Mouse (Mus musculus): ENCODE measurements at regions not wholly inside any gene's neighbourhood (a gene's known extent, or its start where the extent isn't known, plus 50 kb on each side); places are given as distances from the start of the nearest gene placed in this dataset.
"Not testable (repeated sequence)": the region's sequence is repeated elsewhere in the genome, so short reads cannot be mapped to it uniquely, and the experiment has no call there.

GRCm38 (mm10) chr14:53045331-53045730, 549.8 kb upstream of the Olfr1507 start:
- peak; percentile 68 for DNase-seq (ENCODE audit: low read depth, low spot score)
- TF ChIP-seq ZC3H11A (IDR thresholded peaks at IDR 0.05; ENCODE audit: borderline replicate concordance, low read depth, low read length): 0 out of 2 replicates have a peak, but pooled peaks have one; percentile 3
- H3K36me3 ChIP-seq (ENCODE audit: control insufficient read depth, insufficient read depth, low read length, poor library complexity, severe bottlenecking); H3K9me3 ChIP-seq (ENCODE audit: control insufficient read depth, insufficient read depth, low read depth, low read length); in situ Hi-C loops (cut with MboI; ENCODE audit: low sequenced_read_pairs in 2 of 2, unreplicated experiment in 2 of 2); H3K9ac ChIP-seq (ENCODE audit: insufficient read depth, low read depth, low read length, poor library complexity, severe bottlenecking); H3K4me1 ChIP-seq (ENCODE audit: control insufficient read depth in 2 of 2, insufficient read depth in 2 of 2, low read length in 2 of 2, poor library complexity in 1 of 2); H3K27ac ChIP-seq (ENCODE audit: insufficient read depth, low read depth, low read length, poor library complexity, severe bottlenecking); H3K4me3 ChIP-seq (ENCODE audit: insufficient read depth in 1 of 2, low read depth in 1 of 2, low read length in 2 of 2, poor library complexity in 1 of 2, severe bottlenecking in 1 of 2): not testable (repeated sequence)

- H3K4me1 ChIP-seq (ENCODE audit: control insufficient read depth in 2 of 2, insufficient read depth in 2 of 2, low read length in 2 of 2, poor library complexity in 1 of 2); DNase-seq (ENCODE audit: low read depth, low spot score); H3K36me3 ChIP-seq (ENCODE audit: control insufficient read depth, insufficient read depth, low read length, poor library complexity, severe bottlenecking); H3K27ac ChIP-seq (ENCODE audit: insufficient read depth, low read depth, low read length, poor library complexity, severe bottlenecking); H3K4me3 ChIP-seq (ENCODE audit: insufficient read depth in 1 of 2, low read depth in 1 of 2, low read length in 2 of 2, poor library complexity in 1 of 2, severe bottlenecking in 1 of 2); H3K9ac ChIP-seq (ENCODE audit: insufficient read depth, low read depth, low read length, poor library complexity, severe bottlenecking); H3K9me3 ChIP-seq (ENCODE audit: control insufficient read depth, insufficient read depth, low read depth, low read length); in situ Hi-C loops (cut with MboI; ENCODE audit: low sequenced_read_pairs in 2 of 2, unreplicated experiment in 2 of 2): not testable (repeated sequence)
Measured at GRCm38 (mm10) chr14:53044101-53044500, 548.6 kb upstream of the Olfr1507 start.

- DNase-seq (ENCODE audit: low read depth, low spot score); in situ Hi-C loops (cut with MboI; ENCODE audit: low sequenced_read_pairs in 2 of 2, unreplicated experiment in 2 of 2); H3K36me3 ChIP-seq (ENCODE audit: control insufficient read depth, insufficient read depth, low read length, poor library complexity, severe bottlenecking); H3K27ac ChIP-seq (ENCODE audit: insufficient read depth, low read depth, low read length, poor library complexity, severe bottlenecking); H3K4me1 ChIP-seq (ENCODE audit: control insufficient read depth in 2 of 2, insufficient read depth in 2 of 2, low read length in 2 of 2, poor library complexity in 1 of 2); H3K4me3 ChIP-seq (ENCODE audit: insufficient read depth in 1 of 2, low read depth in 1 of 2, low read length in 2 of 2, poor library complexity in 1 of 2, severe bottlenecking in 1 of 2); H3K9ac ChIP-seq (ENCODE audit: insufficient read depth, low read depth, low read length, poor library complexity, severe bottlenecking); H3K9me3 ChIP-seq (ENCODE audit: control insufficient read depth, insufficient read depth, low read depth, low read length): not testable (repeated sequence)
Measured at GRCm38 (mm10) chr14:53042016-53042415, 546.5 kb upstream of the Olfr1507 start.

DNA sequence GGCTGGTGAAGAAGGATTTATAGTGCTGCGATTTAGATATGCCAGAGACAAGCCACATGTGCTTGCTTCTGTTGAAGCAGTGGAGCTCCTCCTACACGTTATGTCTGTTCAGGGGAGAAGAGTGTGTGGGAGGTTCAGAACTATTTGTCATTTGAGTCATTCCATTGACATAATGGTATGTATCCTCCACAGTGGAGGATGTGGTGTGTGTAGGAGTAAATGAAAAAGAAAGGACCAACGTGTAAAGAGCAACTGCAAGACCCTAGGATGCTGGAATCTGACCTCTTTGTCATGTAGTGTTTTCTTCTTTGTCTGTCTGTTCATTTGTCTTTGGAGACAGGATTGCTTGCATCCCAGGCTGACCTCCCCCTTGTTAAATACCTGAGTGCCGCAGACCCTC, 543.9 kb upstream of the Olfr1507 start:
- peak; percentile 41 for DNase-seq (ENCODE audit: low read depth, low spot score)
- H3K4me1 ChIP-seq (ENCODE audit: control insufficient read depth in 2 of 2, insufficient read depth in 2 of 2, low read length in 2 of 2, poor library complexity in 1 of 2); H3K4me3 ChIP-seq (ENCODE audit: insufficient read depth in 1 of 2, low read depth in 1 of 2, low read length in 2 of 2, poor library complexity in 1 of 2, severe bottlenecking in 1 of 2); H3K9ac ChIP-seq (ENCODE audit: insufficient read depth, low read depth, low read length, poor library complexity, severe bottlenecking); in situ Hi-C loops (cut with MboI; ENCODE audit: low sequenced_read_pairs in 2 of 2, unreplicated experiment in 2 of 2); H3K9me3 ChIP-seq (ENCODE audit: control insufficient read depth, insufficient read depth, low read depth, low read length); H3K36me3 ChIP-seq (ENCODE audit: control insufficient read depth, insufficient read depth, low read length, poor library complexity, severe bottlenecking): not testable (repeated sequence)
- H3K27ac ChIP-seq (ENCODE audit: insufficient read depth, low read depth, low read length, poor library complexity, severe bottlenecking): peak overlapping the region; percentile 73; the same call in 1 of the 2 replicates

- DNase-seq (ENCODE audit: low read depth, low spot score); H3K27ac ChIP-seq (ENCODE audit: insufficient read depth, low read depth, low read length, poor library complexity, severe bottlenecking); H3K4me3 ChIP-seq (ENCODE audit: insufficient read depth in 1 of 2, low read depth in 1 of 2, low read length in 2 of 2, poor library complexity in 1 of 2, severe bottlenecking in 1 of 2); in situ Hi-C loops (cut with MboI; ENCODE audit: low sequenced_read_pairs in 2 of 2, unreplicated experiment in 2 of 2); H3K4me1 ChIP-seq (ENCODE audit: control insufficient read depth in 2 of 2, insufficient read depth in 2 of 2, low read length in 2 of 2, poor library complexity in 1 of 2); H3K9me3 ChIP-seq (ENCODE audit: control insufficient read depth, insufficient read depth, low read depth, low read length); H3K9ac ChIP-seq (ENCODE audit: insufficient read depth, low read depth, low read length, poor library complexity, severe bottlenecking); H3K36me3 ChIP-seq (ENCODE audit: control insufficient read depth, insufficient read depth, low read length, poor library complexity, severe bottlenecking): not testable (repeated sequence)
Measured at GRCm38 (mm10) chr14:53034940-53035339, 539.4 kb upstream of the Olfr1507 start.

GRCm38 (mm10) chr14:53033221-53033620, 537.7 kb upstream of the Olfr1507 start:
- H3K4me1 ChIP-seq (ENCODE audit: control insufficient read depth in 2 of 2, insufficient read depth in 2 of 2, low read length in 2 of 2, poor library complexity in 1 of 2); H3K27ac ChIP-seq (ENCODE audit: insufficient read depth, low read depth, low read length, poor library complexity, severe bottlenecking); DNase-seq (ENCODE audit: low read depth, low spot score); H3K4me3 ChIP-seq (ENCODE audit: insufficient read depth in 1 of 2, low read depth in 1 of 2, low read length in 2 of 2, poor library complexity in 1 of 2, severe bottlenecking in 1 of 2); in situ Hi-C loops (cut with MboI; ENCODE audit: low sequenced_read_pairs in 2 of 2, unreplicated experiment in 2 of 2); H3K36me3 ChIP-seq (ENCODE audit: control insufficient read depth, insufficient read depth, low read length, poor library complexity, severe bottlenecking); H3K9me3 ChIP-seq (ENCODE audit: control insufficient read depth, insufficient read depth, low read depth, low read length); H3K9ac ChIP-seq (ENCODE audit: insufficient read depth, low read depth, low read length, poor library complexity, severe bottlenecking): not testable (repeated sequence)

GRCm38 (mm10) chr14:53032498-53032897, 536.9 kb upstream of the Olfr1507 start:
- H3K4me1 ChIP-seq (ENCODE audit: control insufficient read depth in 2 of 2, insufficient read depth in 2 of 2, low read length in 2 of 2, poor library complexity in 1 of 2); H3K4me3 ChIP-seq (ENCODE audit: insufficient read depth in 1 of 2, low read depth in 1 of 2, low read length in 2 of 2, poor library complexity in 1 of 2, severe bottlenecking in 1 of 2); H3K9me3 ChIP-seq (ENCODE audit: control insufficient read depth, insufficient read depth, low read depth, low read length); in situ Hi-C loops (cut with MboI; ENCODE audit: low sequenced_read_pairs in 2 of 2, unreplicated experiment in 2 of 2); H3K27ac ChIP-seq (ENCODE audit: insufficient read depth, low read depth, low read length, poor library complexity, severe bottlenecking); H3K9ac ChIP-seq (ENCODE audit: insufficient read depth, low read depth, low read length, poor library complexity, severe bottlenecking); DNase-seq (ENCODE audit: low read depth, low spot score); H3K36me3 ChIP-seq (ENCODE audit: control insufficient read depth, insufficient read depth, low read length, poor library complexity, severe bottlenecking): not testable (repeated sequence)

DNA sequence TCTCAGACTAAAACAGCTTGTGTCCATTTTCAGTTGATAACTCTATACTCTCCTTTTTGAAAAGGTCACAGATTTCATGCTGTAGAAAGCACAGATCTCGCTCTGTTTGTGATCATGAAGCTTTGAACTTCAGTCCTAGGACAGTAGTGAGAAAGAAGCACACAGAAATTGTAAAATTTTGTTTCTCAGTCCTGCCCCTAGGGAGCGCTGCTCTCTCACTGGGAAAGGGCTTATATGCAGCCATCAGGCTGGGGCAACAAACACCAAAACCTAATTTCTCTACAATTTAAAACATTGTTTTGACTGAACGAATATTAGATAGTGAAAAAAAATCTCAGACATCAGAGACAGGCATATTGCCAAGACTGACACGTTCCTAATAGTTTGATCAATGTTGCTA, 534.7 kb upstream of the Olfr1507 start:
- H3K27ac ChIP-seq (ENCODE audit: insufficient read depth, low read depth, low read length, poor library complexity, severe bottlenecking); H3K9me3 ChIP-seq (ENCODE audit: control insufficient read depth, insufficient read depth, low read depth, low read length); H3K4me1 ChIP-seq (ENCODE audit: control insufficient read depth in 2 of 2, insufficient read depth in 2 of 2, low read length in 2 of 2, poor library complexity in 1 of 2); in situ Hi-C loops (cut with MboI; ENCODE audit: low sequenced_read_pairs in 2 of 2, unreplicated experiment in 2 of 2); H3K4me3 ChIP-seq (ENCODE audit: insufficient read depth in 1 of 2, low read depth in 1 of 2, low read length in 2 of 2, poor library complexity in 1 of 2, severe bottlenecking in 1 of 2); H3K9ac ChIP-seq (ENCODE audit: insufficient read depth, low read depth, low read length, poor library complexity, severe bottlenecking); DNase-seq (ENCODE audit: low read depth, low spot score); H3K36me3 ChIP-seq (ENCODE audit: control insufficient read depth, insufficient read depth, low read length, poor library complexity, severe bottlenecking): not testable (repeated sequence)

Data from ES-E14 (cell line).